Comparison of ENCODE assay signal across 9 mouse cellular contexts in genomic region chrX:38334329-38335279, GRCm38 (mm10). TPM values are rescaled to one million over a fixed set of nuclear protein-coding genes. Genes with fewer than 3 reads are reported as not detected.
A peak's percentile ranks its signal among the peaks of the same experiment; 100 is the strongest.
DNase-seq lines count a peak whose midpoint lies in the region; ATAC-seq and TF ChIP-seq lines count a peak whose summit lies in the region.
"Had no signal": no experiment of that assay in that cellular context is flagged by ENCODE, and none has a peak within 500 bp of the region (broad histone marks: within the 10 kb centered on the region; RNA-seq: fewer than 3 reads in every experiment).

No protein-coding gene starts in this region.

- H3K27ac ChIP-seq in midbrain, embryonic 10.5 days (replicated peaks): no peak overlapping the region
- no peak overlapping the region for H3K27ac ChIP-seq in midbrain, embryonic 13.5 days
- no peak overlapping the region for H3K27ac ChIP-seq in liver, adult 2 months (replicated peaks; ENCODE audit: insufficient read depth, low read depth, low read length)
- H3K27ac ChIP-seq: heart, embryonic 13.5 days; neural tube, embryonic 12.5 days had no signal

- no peaks in the 10 kb centered on the region for H3K9me3 ChIP-seq in midbrain, embryonic 10.5 days (replicated peaks)
- no peaks in the 10 kb centered on the region for H3K9me3 ChIP-seq in midbrain, embryonic 13.5 days
- H3K9me3 ChIP-seq: heart, embryonic 13.5 days; neural tube, embryonic 12.5 days had no signal

- TF ChIP-seq POLR2A in liver, adult 2 months (IDR thresholded peaks at IDR 0.05; ENCODE audit: extremely low read depth, insufficient read depth, low read length): no peak

- POLR2A ChIA-PET in Patski (lab: Charles Lee): no interaction called here

- H3K4me3 ChIP-seq in midbrain, embryonic 10.5 days: no peak overlapping the region
- H3K4me3 ChIP-seq in midbrain, embryonic 13.5 days (replicated peaks): no peak overlapping the region
- no peak overlapping the region for H3K4me3 ChIP-seq in liver, adult 2 months (ENCODE audit: insufficient read depth, low read depth, low read length)
- H3K4me3 ChIP-seq: heart, embryonic 13.5 days; neural tube, embryonic 12.5 days had no signal

- 65% methylated on average over 8 of the region's 8 CpGs for whole genome bisulfite sequencing in midbrain, embryonic 10.5 days
- 64% methylated on average over 8 of the region's 8 CpGs for WGBS in midbrain, embryonic 13.5 days
- 45% methylated on average over 8 of the region's 8 CpGs for WGBS in liver, adult 2 months

- no peaks in the 10 kb centered on the region for H3K36me3 ChIP-seq in midbrain, embryonic 10.5 days
- no peaks in the 10 kb centered on the region for H3K36me3 ChIP-seq in midbrain, embryonic 13.5 days
- H3K36me3 ChIP-seq in liver, adult 2 months (ENCODE audit: control insufficient read depth, insufficient read depth, low read length): no peaks in the 10 kb centered on the region
- H3K36me3 ChIP-seq in splenic B cell, adult 2 months (ENCODE audit: control insufficient read depth, insufficient read depth, low read length, poor library complexity, severe bottlenecking): no peaks in the 10 kb centered on the region
- H3K36me3 ChIP-seq: heart, embryonic 13.5 days; neural tube, embryonic 12.5 days had no signal

- H3K79me2 ChIP-seq in liver, adult 2 months (ENCODE audit: control insufficient read depth, insufficient read depth, low read length): no peaks in the 10 kb centered on the region

- CTCF ChIA-PET in Patski (lab: Charles Lee): interaction anchor here (1.7 kb wide), 1 partner anchor 104 kb away, joined by 5 read pairs; no protein-coding TSS in a partner anchor

- ATAC-seq in midbrain, embryonic 13.5 days: no peak
- no peak for ATAC-seq in Patski
- ATAC-seq in common myeloid progenitor, adult 5-6 weeks (replicated peaks; ENCODE audit: low read depth, poor library complexity, severe bottlenecking): peak; percentile 90

- no peak overlapping the region for H3K4me2 ChIP-seq in midbrain, embryonic 13.5 days (replicated peaks)
- H3K4me2 ChIP-seq: heart, embryonic 13.5 days; neural tube, embryonic 12.5 days had no signal

- no peak overlapping the region for H3K9ac ChIP-seq in midbrain, embryonic 13.5 days (replicated peaks)
- H3K9ac ChIP-seq in liver, adult 2 months (ENCODE audit: low read depth, low read length): no peak overlapping the region
- H3K9ac ChIP-seq: heart, embryonic 13.5 days; neural tube, embryonic 12.5 days had no signal

- peak; percentile 12 for DNase-seq in midbrain, embryonic 10.5 days (ENCODE audit: low spot score)
- DNase-seq in Patski (ENCODE audit: low read depth, low spot score): no peak
- DNase-seq in liver, adult 2 months (ENCODE audit: extremely low read depth, low read depth, low spot score): peak; percentile 72
- peak; percentile 32 for DNase-seq in splenic B cell, adult 2 months (ENCODE audit: low read depth, low spot score)
- no peak for DNase-seq in neural tube, embryonic 10.5 days (ENCODE audit: extremely low spot score, low spot score)

- in situ Hi-C loops in Patski (cut with MboI; ENCODE audit: low pct_unique_long_range_greater_than_20kb): no loop called here

- no peaks in the 10 kb centered on the region for H3K27me3 ChIP-seq in midbrain, embryonic 10.5 days (ENCODE audit: low read depth, poor library complexity, severe bottlenecking)
- H3K27me3 ChIP-seq in midbrain, embryonic 13.5 days: no peaks in the 10 kb centered on the region
- peaks cover 43% of the 10 kb centered on the region for H3K27me3 ChIP-seq in Patski
- H3K27me3 ChIP-seq in liver, adult 2 months (ENCODE audit: control insufficient read depth, insufficient read depth, low read length): no peaks in the 10 kb centered on the region
- no peaks in the 10 kb centered on the region for H3K27me3 ChIP-seq in splenic B cell, adult 2 months (ENCODE audit: control insufficient read depth, insufficient read depth, low read length, poor library complexity, severe bottlenecking)
- H3K27me3 ChIP-seq: heart, embryonic 13.5 days; neural tube, embryonic 12.5 days had no signal

- H3K4me1 ChIP-seq in midbrain, embryonic 10.5 days: no peaks in the 10 kb centered on the region
- no peaks in the 10 kb centered on the region for H3K4me1 ChIP-seq in midbrain, embryonic 13.5 days (replicated peaks)
- peaks cover 6% of the 10 kb centered on the region; the same call in 1 of the 2 replicates for H3K4me1 ChIP-seq in liver, adult 2 months (ENCODE audit: control insufficient read depth, insufficient read depth, low read length)
- H3K4me1 ChIP-seq: heart, embryonic 13.5 days; neural tube, embryonic 12.5 days had no signal

- TF ChIP-seq CTCF in Patski (IDR thresholded peaks at IDR 0.05): peak; percentile 56
- TF ChIP-seq CTCF in liver, adult 2 months (IDR thresholded peaks at IDR 0.05; ENCODE audit: low read depth, low read length): peak; percentile 55

RNA-seq across cellular contexts. Expression of gene Atp1b4, which starts 18.6 kb away (rescaled TPM):
- not detected in 2 replicates for polyA plus RNA-seq in midbrain, embryonic 10.5 days (2016; fragmentation: Nextera tagmentation; extraction: Ambion mirVana)
- not detected in 2 replicates for polyA plus RNA-seq in midbrain, embryonic 13.5 days (2015; fragmentation: Nextera tagmentation; extraction: Ambion mirVana)
- polyA plus RNA-seq in Patski (2021): not detected
- not detected in 2 replicates for total RNA-seq in common myeloid progenitor, adult 5-6 weeks (2017)
- total RNA-seq in liver, adult 2 months (2014; rRNA removed): not detected in 2 replicates
- polyA plus RNA-seq in liver, adult 2 months (2012; rRNA removed): not detected in 2 replicates

Comparison
In these comparisons a context has a peak if more than half of its experiments do, and no peak if none do; other contexts are left out.
1. DNase-seq: peak in midbrain, embryonic 10.5 days (single experiment), liver, adult 2 months (single experiment) and splenic B cell, adult 2 months (single experiment); none in Patski (single experiment) and neural tube, embryonic 10.5 days (single experiment).